Mouse (Mus musculus): ENCODE measurements around the gene Gon4l. TPM values are rescaled to one million over a fixed set of nuclear protein-coding genes. Genes with fewer than 3 reads are reported as not detected.
"Not testable (repeated sequence)": the region's sequence is repeated elsewhere in the genome, so short reads cannot be mapped to it uniquely, and the experiment has no call there.

Gon4l gene
- 15.3 and 17.3 TPM in 2 replicates for polyA plus RNA-seq (2016; fragmentation: Nextera tagmentation; extraction: Ambion mirVana)

- H3K9me3 ChIP-seq (replicated peaks); H3K4me1 ChIP-seq; H3K27me3 ChIP-seq (ENCODE audit: low read depth, poor library complexity, severe bottlenecking): not testable (repeated sequence)
- H3K36me3 ChIP-seq = peaks cover 20% of the 10 kb centered on the region
- WGBS = 2% methylated on average over 33 of the region's 39 CpGs
- peak; percentile 56 for DNase-seq (ENCODE audit: low spot score)
- peak within 1 kb of the TSS; percentile 87 for H3K27ac ChIP-seq (replicated peaks)
- peak within 1 kb of the TSS; percentile 55 for H3K4me3 ChIP-seq
Measured at GRCm38 (mm10) chr3:88834951-88835491, at the start of gene Gon4l. Gon4l (plus strand) TSS chr3:88835231.

GRCm38 (mm10) chr3:88786323-88786722 is 48.7 kb upstream of the Gon4l start:
- H3K27me3 ChIP-seq (ENCODE audit: low read depth, poor library complexity, severe bottlenecking); H3K4me3 ChIP-seq; DNase-seq (ENCODE audit: low spot score); H3K4me1 ChIP-seq; H3K27ac ChIP-seq (replicated peaks); H3K9me3 ChIP-seq (replicated peaks): not testable (repeated sequence)
- H3K36me3 ChIP-seq = peaks cover 20% of the 10 kb centered on the region
- WGBS = 93% methylated on average over 1 of the region's 4 CpGs

GRCm38 (mm10) chr3:88786805-88787204 is 48.2 kb upstream of the Gon4l start:
- H3K4me1 ChIP-seq; H3K27me3 ChIP-seq (ENCODE audit: low read depth, poor library complexity, severe bottlenecking); H3K27ac ChIP-seq (replicated peaks); DNase-seq (ENCODE audit: low spot score); H3K4me3 ChIP-seq; H3K9me3 ChIP-seq (replicated peaks): not testable (repeated sequence)
- no CpG with 5 or more reads among the region's 8 CpGs for WGBS
- H3K36me3 ChIP-seq = peaks cover 20% of the 10 kb centered on the region

- H3K36me3 ChIP-seq = peaks cover 20% of the 10 kb centered on the region
- not testable (repeated sequence) for H3K27ac ChIP-seq (replicated peaks); H3K4me3 ChIP-seq; DNase-seq (ENCODE audit: low spot score); H3K27me3 ChIP-seq (ENCODE audit: low read depth, poor library complexity, severe bottlenecking); H3K4me1 ChIP-seq; H3K9me3 ChIP-seq (replicated peaks)
- WGBS = 100% methylated on average over 3 of the region's 4 CpGs
Measured at GRCm38 (mm10) chr3:88788033-88788432, 47.0 kb upstream of the Gon4l start.

- not testable (repeated sequence) for H3K4me3 ChIP-seq; H3K27me3 ChIP-seq (ENCODE audit: low read depth, poor library complexity, severe bottlenecking); H3K27ac ChIP-seq (replicated peaks); H3K9me3 ChIP-seq (replicated peaks); DNase-seq (ENCODE audit: low spot score); H3K4me1 ChIP-seq
- WGBS = 91% methylated on average over 6 of the region's 6 CpGs
- H3K36me3 ChIP-seq = peaks cover 21% of the 10 kb centered on the region
Measured at GRCm38 (mm10) chr3:88797507-88797906, 37.5 kb upstream of the Gon4l start.

- Histone ChIP-seq H3K27ac (replicated peaks) (no peak overlapping the region), H3K4me3 (no peak overlapping the region), H3K36me3 (peaks cover 43% of the 10 kb centered on the region), H3K9me3 (replicated peaks) (no peaks in the 10 kb centered on the region), H3K4me1 (no peaks in the 10 kb centered on the region), H3K27me3 (ENCODE audit: low read depth, poor library complexity, severe bottlenecking) (no peaks in the 10 kb centered on the region)
- DNase-seq (ENCODE audit: low spot score) = no peak
- 94% methylated on average over 5 of the region's 5 CpGs for WGBS
Measured at GRCm38 (mm10) chr3:88803910-88804540, 31.0 kb upstream of the Gon4l start.

- 100% methylated on average over 1 of the region's 1 CpGs for WGBS
- Histone ChIP-seq H3K9me3 (replicated peaks) (no peaks in the 10 kb centered on the region), H3K4me3 (no peak overlapping the region), H3K4me1 (no peaks in the 10 kb centered on the region), H3K27ac (replicated peaks) (no peak overlapping the region), H3K27me3 (ENCODE audit: low read depth, poor library complexity, severe bottlenecking) (no peaks in the 10 kb centered on the region), H3K36me3 (peaks cover 54% of the 10 kb centered on the region)
- DNase-seq (ENCODE audit: low spot score) = no peak
Measured at GRCm38 (mm10) chr3:88825710-88826109, 9.3 kb upstream of the Gon4l start.

GRCm38 (mm10) chr3:88827231-88827630 is 7.8 kb upstream of the Gon4l start:
- Histone ChIP-seq H3K27ac (replicated peaks) (no peak overlapping the region), H3K4me1 (0 out of 2 replicates have a peak, but pooled peaks cover 4% of the 10 kb centered on the region), H3K9me3 (replicated peaks) (no peaks in the 10 kb centered on the region), H3K27me3 (ENCODE audit: low read depth, poor library complexity, severe bottlenecking) (no peaks in the 10 kb centered on the region), H3K36me3 (peaks cover 45% of the 10 kb centered on the region), H3K4me3 (no peak overlapping the region)
- 95% methylated on average over 9 of the region's 9 CpGs for WGBS
- no peak for DNase-seq (ENCODE audit: low spot score)

- 4% methylated on average over 23 of the region's 28 CpGs for whole genome bisulfite sequencing
Measured at GRCm38 (mm10) chr3:88831177-88832121, 3.6 kb upstream of the Gon4l start.

GRCm38 (mm10) chr3:88832388-88832787 is 2.6 kb upstream of the Gon4l start:
- under 1% methylated on average over 14 of the region's 14 CpGs for WGBS

More at GRCm38 (mm10) chr3:88831177-88832121, 3.6 kb upstream of the Gon4l start:
- Histone ChIP-seq H3K36me3 (peaks cover 12% of the 10 kb centered on the region), H3K4me3 (peak overlapping the region; percentile 62), H3K27ac (replicated peaks) (peak overlapping the region; percentile 94)
- not testable (repeated sequence) for H3K4me1 ChIP-seq; H3K27me3 ChIP-seq (ENCODE audit: low read depth, poor library complexity, severe bottlenecking); H3K9me3 ChIP-seq (replicated peaks)
- peak; percentile 69 for DNase-seq (ENCODE audit: low spot score)

GRCm38 (mm10) chr3:88849172-88849571 is 14.1 kb downstream of the Gon4l start:
- no peaks in the 10 kb centered on the region for H3K4me1 ChIP-seq
- DNase-seq (ENCODE audit: low spot score) = no peak
- H3K4me3 ChIP-seq = no peak overlapping the region
- H3K27ac ChIP-seq (replicated peaks) = no peak overlapping the region
- WGBS = 95% methylated on average over 4 of the region's 4 CpGs
- H3K9me3 ChIP-seq (replicated peaks) = no peaks in the 10 kb centered on the region
- H3K27me3 ChIP-seq (ENCODE audit: low read depth, poor library complexity, severe bottlenecking) = no peaks in the 10 kb centered on the region
- peaks cover 70% of the 10 kb centered on the region for H3K36me3 ChIP-seq

More at GRCm38 (mm10) chr3:88832388-88832787, 2.6 kb upstream of the Gon4l start:
- Histone ChIP-seq H3K4me3 (peak overlapping the region; percentile 47), H3K27ac (replicated peaks) (peak overlapping the region; percentile 59; the same call in 1 of the 2 replicates)
- peak; percentile 74 for DNase-seq (ENCODE audit: low spot score)
- H3K27me3 ChIP-seq (ENCODE audit: low read depth, poor library complexity, severe bottlenecking); H3K4me1 ChIP-seq; H3K9me3 ChIP-seq (replicated peaks); H3K36me3 ChIP-seq: not testable (repeated sequence)

GRCm38 (mm10) chr3:88855837-88856236 is 20.8 kb downstream of the Gon4l start:
- 96% methylated on average over 6 of the region's 6 CpGs for WGBS
- no peak overlapping the region for H3K27ac ChIP-seq (replicated peaks)
- no peak for DNase-seq (ENCODE audit: low spot score)
- no peak overlapping the region for H3K4me3 ChIP-seq
- peaks cover 93% of the 10 kb centered on the region for H3K36me3 ChIP-seq
- no peaks in the 10 kb centered on the region for H3K9me3 ChIP-seq (replicated peaks)
- no peaks in the 10 kb centered on the region for H3K27me3 ChIP-seq (ENCODE audit: low read depth, poor library complexity, severe bottlenecking)
- H3K4me1 ChIP-seq = no peaks in the 10 kb centered on the region

- no peaks in the 10 kb centered on the region for H3K27me3 ChIP-seq (ENCODE audit: low read depth, poor library complexity, severe bottlenecking)
- H3K9me3 ChIP-seq (replicated peaks) = no peaks in the 10 kb centered on the region
- H3K4me3 ChIP-seq = no peak overlapping the region
- H3K36me3 ChIP-seq = peaks cover 95% of the 10 kb centered on the region
- WGBS = 93% methylated on average over 3 of the region's 3 CpGs
- no peaks in the 10 kb centered on the region for H3K4me1 ChIP-seq
- H3K27ac ChIP-seq (replicated peaks) = no peak overlapping the region
- no peak for DNase-seq (ENCODE audit: low spot score)
Measured at GRCm38 (mm10) chr3:88862129-88862528, 27.1 kb downstream of the Gon4l start.

Data from midbrain, embryonic 10.5 days (tissue).